Mouse (Mus musculus): ENCODE results near the gene Mus81.
"Not testable (repeated sequence)": the region's sequence is repeated elsewhere in the genome, so short reads cannot be mapped to it uniquely, and the experiment has no call there.

The Mus81 gene

GRCm38 (mm10) chr19:5490898-5491708, 2.9 kb upstream of the Mus81 start:
- DNase-seq, result peak; percentile 86 to 89

GRCm38 (mm10) chr19:5490313-5490897, 2.2 kb upstream of the Mus81 start, which contains the start of gene Cfl1:
Gene Cfl1 (plus strand): TSS chr19:5490455.
- peak; percentile 95 to 96 for DNase-seq

- not testable (repeated sequence) for DNase-seq
These were observed 1.5 kb upstream of the Mus81 start for GRCm38 (mm10) chr19:5489721-5490120.

GRCm38 (mm10) chr19:5488878-5489571, 823 bp upstream of the Mus81 start:
- DNase-seq, result peak; percentile 98 to 99

GRCm38 (mm10) chr19:5486771-5487170, 1.4 kb downstream of the Mus81 start:
- no peak for DNase-seq

GRCm38 (mm10) chr19:5486286-5486685, 1.9 kb downstream of the Mus81 start:
- DNase-seq, result no peak

- DNase-seq, result no peak
These were observed 2.4 kb downstream of the Mus81 start for GRCm38 (mm10) chr19:5485821-5486220.

- DNase-seq, result no peak
These were observed 2.8 kb downstream of the Mus81 start for GRCm38 (mm10) chr19:5485371-5485770.

GRCm38 (mm10) chr19:5484496-5484895, 3.7 kb downstream of the Mus81 start:
- no peak for DNase-seq

GRCm38 (mm10) chr19:5483386-5484359, 4.5 kb downstream of the Mus81 start:
- no peak for DNase-seq

GRCm38 (mm10) chr19:5481398-5481797, 6.8 kb downstream of the Mus81 start:
- DNase-seq, result no peak

- DNase-seq, result no peak
These were observed 8.2 kb downstream of the Mus81 start for GRCm38 (mm10) chr19:5480016-5480415.

- DNase-seq, result no peak
These were observed 10.4 kb downstream of the Mus81 start for GRCm38 (mm10) chr19:5477668-5478300.

- no peak for DNase-seq
These were observed 11.1 kb downstream of the Mus81 start for GRCm38 (mm10) chr19:5477004-5477667.

- DNase-seq, result no peak
These were observed 13.0 kb downstream of the Mus81 start for GRCm38 (mm10) chr19:5475069-5475714.

GRCm38 (mm10) chr19:5474281-5475068, 13.7 kb downstream of the Mus81 start:
- DNase-seq, result no peak

- DNase-seq, result peak; percentile 72 to 78
These were observed 14.5 kb downstream of the Mus81 start, which contains the start of gene Efemp2 for GRCm38 (mm10) chr19:5473720-5474119. Gene Efemp2 (plus strand): TSS chr19:5473954.

GRCm38 (mm10) chr19:5472857-5473256, 15.3 kb downstream of the Mus81 start:
- no peak for DNase-seq

- no peak for DNase-seq
These were observed 16.4 kb downstream of the Mus81 start for GRCm38 (mm10) chr19:5471846-5472245.

- DNase-seq, result no peak
These were observed 19.8 kb downstream of the Mus81 start, which contains the start of gene Ctsw for GRCm38 (mm10) chr19:5468374-5468773. Gene Ctsw (minus strand): TSS chr19:5468507.

Data from kidney, adult 8-10 months (tissue).